Mouse (Mus musculus) liver, embryonic 14.5 days (tissue): ENCODE measurements around the gene Oprm1.

Source experiments
- CTCF ChIP-seq: IDR thresholded peaks from 2 replicates; pipeline ENCODE4 v1.5.1; 2016; ENCODE audit warnings: antibody characterized with exemption, low read depth, control low read depth
- EP300 ChIP-seq: IDR thresholded peaks from 2 replicates; pipeline ENCODE4 v1.6.1; 2016; ENCODE audit warnings: antibody characterized with exemption, low read depth

- no peak for TF ChIP-seq EP300
- no peak for TF ChIP-seq CTCF
These were observed 304.7 kb downstream of the Oprm1 start for GRCm38 (mm10) chr10:7062993-7063392.
